Mouse (Mus musculus) CH12.LX (cell line): Measurements from ENCODE around the gene Hyou1. TPM values are rescaled to one million over a fixed set of nuclear protein-coding genes. Genes with fewer than 3 reads are reported as not detected.

Experiments used
- DNase-seq: peaks from one replicate; pipeline ENCODE4 v3.0.0-alpha.2; 2013; ENCODE audit errors: extremely low read depth
- H3K27ac ChIP-seq: 2 replicates; pipeline ENCODE4 v1.5.1; 2012; ENCODE audit warnings: low read depth, mild to moderate bottlenecking, control low read depth, moderate library complexity; ENCODE audit not compliant: insufficient read depth
- H3K27me3 ChIP-seq: replicated peaks from 2 replicates; pipeline ENCODE3; 2012; ENCODE audit warnings: inconsistent platforms
- H3K36me3 ChIP-seq, 2 experiments: replicated peaks in 1 of 2; 2 replicates each; pipeline versions ENCODE3 to v1.6.1; 2012; ENCODE audit warnings: inconsistent platforms in 1 of 2, low read length in 1 of 2, mild to moderate bottlenecking in 1 of 2, mixed read lengths in 1 of 2, moderate library complexity in 1 of 2; ENCODE audit not compliant: control insufficient read depth in 1 of 2, insufficient read depth in 1 of 2
- H3K4me1 ChIP-seq, 2 experiments: 2 replicates each; pipeline ENCODE4 v1.6.1; 2012; ENCODE audit warnings: inconsistent platforms in 1 of 2, moderate library complexity in 1 of 2; ENCODE audit not compliant: insufficient read depth in 2 of 2, control insufficient read depth in 1 of 2
- H3K4me2 ChIP-seq: 2 replicates; pipeline ENCODE4 v1.6.1; 2012; ENCODE audit warnings: low read depth, mild to moderate bottlenecking, control low read depth; ENCODE audit not compliant: poor library complexity, insufficient read depth, severe bottlenecking
- H3K4me3 ChIP-seq, 3 experiments: fragments of 150-350 bp in 1 of 3; sonication (generic) in 1 of 3; replicated peaks in 1 of 3; 2 replicates each; pipeline versions ENCODE3 to v1.5.1; 2011 to 2012; ENCODE audit warnings: low read depth in 2 of 3, low read length in 2 of 3, mild to moderate bottlenecking in 2 of 3, moderate library complexity in 2 of 3, control low read depth in 1 of 3, improper control_type of control experiment in 1 of 3, inconsistent platforms in 1 of 3, mixed read lengths in 1 of 3; ENCODE audit not compliant: poor library complexity in 1 of 3
- H3K79me2 ChIP-seq: replicated peaks from 2 replicates; pipeline ENCODE4 v1.6.1; 2012; ENCODE audit warnings: mild to moderate bottlenecking, moderate library complexity; ENCODE audit not compliant: control insufficient read depth, poor library complexity, insufficient read depth, severe bottlenecking; ENCODE audit errors: extremely low read depth
- H3K9ac ChIP-seq: 2 replicates; pipeline ENCODE4 v1.6.1; 2012; ENCODE audit warnings: low read depth, mild to moderate bottlenecking, control low read depth, moderate library complexity; ENCODE audit not compliant: insufficient read depth
- H3K9me3 ChIP-seq: replicated peaks from 2 replicates; pipeline ENCODE3; 2012; ENCODE audit warnings: low read length, inconsistent platforms, mixed read lengths
- CHD1 ChIP-seq: IDR thresholded peaks from 2 replicates; pipeline ENCODE4 v1.6.1; 2012; ENCODE audit warnings: low read depth, low read length, improper control_type of control experiment, inconsistent platforms
- E2F4 ChIP-seq: IDR thresholded peaks from 2 replicates; pipeline ENCODE4 v1.6.1; 2011; ENCODE audit warnings: low read depth, low read length, improper control_type of control experiment; ENCODE audit not compliant: insufficient replicate concordance
- ELF1 ChIP-seq: IDR thresholded peaks from 2 replicates; pipeline ENCODE4 v1.6.1; 2014; ENCODE audit warnings: low read depth, mild to moderate bottlenecking, inconsistent platforms, low read length, improper control_type of control experiment
- EP300 ChIP-seq: IDR thresholded peaks from 2 replicates; pipeline ENCODE4 v1.6.1; 2011; ENCODE audit warnings: low read length, improper control_type of control experiment
- GABPA ChIP-seq: IDR thresholded peaks from 2 replicates; pipeline ENCODE4 v1.6.1; 2012; ENCODE audit warnings: low read depth, low read length, improper control_type of control experiment, inconsistent platforms; ENCODE audit not compliant: insufficient replicate concordance
- HCFC1 ChIP-seq: IDR thresholded peaks from 2 replicates; pipeline ENCODE4 v1.6.1; 2012; ENCODE audit warnings: low read depth, mild to moderate bottlenecking, inconsistent platforms, low read length, improper control_type of control experiment
- JUN ChIP-seq: IDR thresholded peaks from 2 replicates; pipeline ENCODE4 v1.6.1; 2011; ENCODE audit warnings: low read depth, mild to moderate bottlenecking, low read length, improper control_type of control experiment, moderate library complexity; ENCODE audit not compliant: insufficient read depth
- MAFK ChIP-seq: IDR thresholded peaks from 2 replicates; pipeline ENCODE4 v1.6.1; 2011; ENCODE audit warnings: low read length, improper control_type of control experiment; ENCODE audit not compliant: insufficient replicate concordance
- MEF2A ChIP-seq: IDR thresholded peaks from 2 replicates; pipeline ENCODE4 v1.6.1; 2014; ENCODE audit warnings: low read depth, mild to moderate bottlenecking, inconsistent platforms, low read length, improper control_type of control experiment, borderline replicate concordance
- MXI1 ChIP-seq: IDR thresholded peaks from 2 replicates; pipeline ENCODE4 v1.6.1; 2011; ENCODE audit warnings: mild to moderate bottlenecking, low read depth, low read length, improper control_type of control experiment
- NRF1 ChIP-seq: IDR thresholded peaks from 2 replicates; pipeline ENCODE4 v1.6.1; 2014; ENCODE audit warnings: low read depth, mild to moderate bottlenecking, inconsistent platforms, low read length, improper control_type of control experiment, moderate library complexity
- RAD21 ChIP-seq: IDR thresholded peaks from 2 replicates; pipeline ENCODE4 v1.6.1; 2011; ENCODE audit warnings: low read depth, mild to moderate bottlenecking, low read length, improper control_type of control experiment, moderate library complexity
- RCOR1 ChIP-seq: conservative IDR thresholded peaks from 2 replicates; pipeline ENCODE4 v1.6.1; 2012; ENCODE audit warnings: low read depth, mild to moderate bottlenecking, inconsistent platforms, low read length, improper control_type of control experiment
- SIN3A ChIP-seq: IDR thresholded peaks from 2 replicates; pipeline ENCODE4 v1.6.1; 2012; ENCODE audit warnings: low read length, improper control_type of control experiment, inconsistent platforms
- TCF12 ChIP-seq: IDR thresholded peaks from 2 replicates; pipeline ENCODE4 v1.6.1; 2014; ENCODE audit warnings: low read depth, mild to moderate bottlenecking, inconsistent platforms, low read length, improper control_type of control experiment
- ZC3H11A ChIP-seq: IDR thresholded peaks from 2 replicates; pipeline ENCODE4 v1.6.1; 2012; ENCODE audit warnings: low read depth, mild to moderate bottlenecking, inconsistent platforms, low read length, improper control_type of control experiment
- ZMIZ1 ChIP-seq: IDR thresholded peaks from 2 replicates; pipeline ENCODE4 v1.6.1; 2012; ENCODE audit warnings: low read depth, mild to moderate bottlenecking, inconsistent platforms, low read length, improper control_type of control experiment
- ZNF384 ChIP-seq: IDR thresholded peaks from 2 replicates; pipeline ENCODE4 v1.6.1; 2012; ENCODE audit warnings: low read depth, low read length, improper control_type of control experiment, inconsistent platforms
- dilution Hi-C: fragments of 300-500 bp; cut with MboI; formaldehyde crosslinking; loops from 2 replicates; pipeline ENCODE4 v1.14.3; 2020; ENCODE audit warnings: low sequenced_read_pairs; ENCODE audit not compliant: extremely low pct_unique_long_range_greater_than_20kb, extremely low pct_ligation_motif_present
- in situ Hi-C: fragments of 300-500 bp; cut with MboI; formaldehyde crosslinking; loops from 3 replicates; pipeline ENCODE4 v1.14.3; 2019; ENCODE audit warnings: low sequenced_read_pairs, low pct_ligation_motif_present, low pct_unique_long_range_greater_than_20kb, mixed read lengths
- polyA plus RNA-seq: library from polyadenylated mRNA; unstranded; fragments of >175 nt; gene quantifications from 2 replicates; pipeline ENCODE4 v1.2.1, GENCODE M21; 2012; ENCODE audit warnings: low read depth; ENCODE audit not compliant: insufficient read length
- total RNA-seq, 2 experiments: library from RNA; depleted of rRNA; stranded (reverse); fragments of 300-350 nt in 1 of 2; fragments of >200 nt in 1 of 2; gene quantifications; 2 replicates each; pipeline ENCODE4 v1.2.3; 2012 to 2014

Hyou1 gene
- total and polyA plus RNA-seq, 3 experiments: 32.6 to 89.9 (median 88.7) TPM

- dilution Hi-C loops: no loop called here
- no peak for DNase-seq
- Histone ChIP-seq H3K36me3 (peaks cover 80 to 93% of the 10 kb centered on the region in 2 experiments), H3K27me3 (no peaks in the 10 kb centered on the region), H3K4me2 (no peak overlapping the region), H3K27ac (no peak overlapping the region), H3K9me3 (no peaks in the 10 kb centered on the region), H3K4me3 (no peak overlapping the region), H3K9ac (no peak overlapping the region), H3K4me1 (peaks cover 7 to 19% of the 10 kb centered on the region in 2 experiments), H3K79me2 (peaks cover 17% of the 10 kb centered on the region)
- in situ Hi-C loops: no loop called here
- TF ChIP-seq MEF2A (no peak), NRF1 (no peak), RCOR1 (no peak), CHD1 (no peak), SIN3A (no peak), E2F4 (no peak), ZMIZ1 (no peak), ZNF384 (no peak), TCF12 (no peak)
Observed at GRCm38 (mm10) chr9:44384596-44384995, 5.3 kb downstream of the Hyou1 start.

GRCm38 (mm10) chr9:44387221-44387620 lies 7.9 kb downstream of the Hyou1 start:
- Histone ChIP-seq H3K4me2 (no peak overlapping the region), H3K9me3 (no peaks in the 10 kb centered on the region), H3K79me2 (no peaks in the 10 kb centered on the region; the same call in 1 of the 2 replicates), H3K4me3 (no peak overlapping the region), H3K36me3 (peaks cover 83 to 97% of the 10 kb centered on the region in 2 experiments), H3K9ac (no peak overlapping the region), H3K27ac (no peak overlapping the region), H3K4me1 (no peaks in the 10 kb centered on the region)
- in situ Hi-C loops (no loop called here), dilution Hi-C loops (no loop called here)
- no peak for DNase-seq
- TF ChIP-seq MXI1 (no peak), ZNF384 (no peak), E2F4 (no peak), EP300 (no peak), JUN (no peak), HCFC1 (no peak), MAFK (no peak), ELF1 (no peak), RAD21 (no peak), ZC3H11A (no peak), GABPA (no peak)
- TF ChIP-seq, all 38 proteins: peak for 0
- no peaks in the 10 kb centered on the region for H3K27me3 ChIP-seq
